Mouse (Mus musculus): ENCODE results near the gene Col4a2. TPM values are rescaled to one million over a fixed set of nuclear protein-coding genes. Genes with fewer than 3 reads are reported as not detected.

The Col4a2 gene
- polyA plus RNA-seq (2012; rRNA removed) = 29.8 and 41.9 TPM in 2 replicates

GRCm38 (mm10) chr8:11312349-11313175 lies at the start of gene Col4a2, which contains the start of gene Col4a1:
TSS of gene Col4a2 (plus strand) at chr8:11312805.
TSS of gene Col4a1 (minus strand) at chr8:11312826.
- no peak for DNase-seq (ENCODE audit: low read depth, low spot score)
- 2% methylated on average over 87 of the region's 87 CpGs for WGBS

DNA sequence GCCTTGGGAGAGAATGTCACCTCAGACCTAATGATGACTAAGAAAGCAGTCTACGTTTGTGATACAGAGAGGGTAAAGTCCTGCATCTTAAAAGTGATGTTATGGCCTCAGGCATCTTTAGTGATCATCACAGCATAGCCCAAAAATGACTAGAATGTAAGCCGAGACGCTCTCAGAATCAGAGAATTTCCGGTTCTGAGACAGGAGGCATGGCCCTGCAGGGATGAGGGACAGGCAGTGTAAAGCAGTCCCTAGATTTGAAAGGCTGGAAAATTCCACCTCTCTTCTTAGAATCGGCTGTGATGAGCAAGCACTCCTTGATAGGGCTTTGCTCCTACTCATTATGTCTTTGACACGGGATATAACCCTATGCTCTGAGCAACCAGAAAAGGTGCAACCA lies 48.8 kb upstream of the Col4a2 start:
- no peak for DNase-seq (ENCODE audit: low read depth, low spot score)
- WGBS = 58% methylated on average over 6 of the region's 6 CpGs

DNA sequence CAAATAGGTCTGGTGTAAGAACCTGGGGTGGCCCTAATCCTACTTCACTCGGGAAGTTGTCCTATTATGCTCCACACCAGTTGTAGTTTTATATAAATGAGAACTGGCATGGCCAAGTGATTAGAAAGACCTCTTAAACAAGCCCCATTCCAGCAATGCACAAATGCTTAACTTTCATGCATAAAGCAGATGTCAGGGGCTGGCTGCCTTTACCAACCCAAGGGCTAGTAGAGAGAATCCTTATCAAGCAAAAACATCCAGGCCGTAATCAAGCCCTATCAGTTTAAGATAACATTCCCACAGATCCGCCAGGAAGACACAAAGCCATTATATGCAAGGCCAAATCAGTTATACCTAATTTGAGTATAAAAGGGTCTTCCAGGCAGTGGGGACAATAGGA lies 46.6 kb upstream of the Col4a2 start:
- WGBS = 73% methylated on average over 3 of the region's 3 CpGs
- no peak for DNase-seq (ENCODE audit: low read depth, low spot score)

DNA sequence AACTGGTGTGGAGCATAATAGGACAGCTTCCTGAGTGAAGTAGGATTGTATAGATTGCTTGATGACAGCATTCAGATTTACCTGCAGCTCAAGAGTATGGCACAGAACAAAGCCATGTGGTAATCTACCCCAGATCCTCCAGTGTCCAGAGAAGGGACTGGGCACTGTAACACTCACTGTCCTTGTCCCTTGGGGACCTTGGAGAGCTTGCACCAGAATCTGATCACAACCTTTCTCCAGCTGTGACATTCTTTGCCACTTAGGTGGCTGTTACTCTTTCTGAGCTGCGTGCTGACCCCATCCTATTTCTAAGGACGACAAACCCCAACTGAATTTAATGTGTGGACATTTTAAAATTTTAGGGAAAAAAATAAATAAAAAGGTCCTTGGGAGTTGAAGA lies 46.1 kb upstream of the Col4a2 start:
- WGBS = 90% methylated on average over 2 of the region's 2 CpGs

DNA sequence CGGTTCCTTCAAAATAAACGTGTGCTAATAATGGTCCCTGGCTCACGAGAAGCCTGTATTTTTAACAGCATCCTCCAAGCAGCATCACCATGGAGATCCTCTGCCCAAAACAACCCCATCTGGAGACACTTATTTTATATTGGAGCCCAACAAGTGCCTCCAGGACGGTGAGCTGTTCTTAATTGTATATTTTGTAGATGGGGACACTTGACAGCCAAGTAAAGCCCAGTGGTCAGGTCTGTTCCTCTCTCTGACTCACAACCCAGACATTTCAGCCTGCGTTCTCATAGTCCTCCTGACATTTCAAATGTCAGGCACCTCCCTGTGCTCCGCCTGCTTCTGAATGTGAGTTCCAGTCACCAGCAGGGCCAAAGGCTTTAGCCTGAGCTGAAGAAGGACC lies 43.9 kb upstream of the Col4a2 start:
- WGBS = 51% methylated on average over 6 of the region's 6 CpGs
- DNase-seq (ENCODE audit: low read depth, low spot score) = no peak

More for the DNA sequence above, 46.1 kb upstream of the Col4a2 start:
- DNase-seq (ENCODE audit: low read depth, low spot score) = no peak

DNA sequence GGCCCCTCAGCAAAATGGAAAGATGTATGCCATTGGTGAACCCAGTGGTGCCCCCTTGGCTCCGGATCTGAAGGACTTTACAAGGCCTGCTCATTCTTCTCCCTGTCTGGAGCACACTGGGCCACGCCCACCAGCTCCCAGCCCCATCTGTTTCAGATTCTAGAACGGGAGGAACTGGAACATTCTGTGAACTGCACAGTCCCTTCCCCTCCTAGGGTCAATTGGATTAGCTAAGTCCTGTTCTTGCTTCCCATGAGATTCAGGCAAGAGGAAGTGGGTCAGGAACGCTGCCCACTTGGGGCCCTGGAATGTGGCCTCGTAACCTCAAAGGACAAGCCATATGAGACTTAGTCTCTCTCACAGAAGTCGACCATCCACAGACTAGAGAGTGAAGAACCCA lies 41.8 kb upstream of the Col4a2 start:
- 49% methylated on average over 6 of the region's 6 CpGs for WGBS
- DNase-seq (ENCODE audit: low read depth, low spot score) = no peak

DNA sequence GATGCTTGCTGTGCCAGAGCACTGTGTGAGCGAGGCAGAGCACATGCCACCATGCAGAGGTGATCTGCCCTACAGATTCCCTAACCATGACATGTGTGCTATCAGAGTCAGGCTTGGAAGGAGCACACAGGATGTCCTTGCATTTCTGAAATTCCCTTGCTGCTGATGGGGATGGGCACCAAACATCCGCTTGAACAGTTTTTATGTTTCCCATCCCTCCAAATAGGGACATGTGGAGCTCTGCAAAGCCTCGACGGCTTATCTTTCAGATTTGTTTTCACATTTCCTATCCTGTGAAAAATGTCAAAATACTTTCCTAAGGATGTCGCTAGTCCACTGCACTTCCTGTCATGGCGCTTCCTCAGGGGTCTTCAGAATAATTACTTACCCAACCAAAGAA lies 40.4 kb upstream of the Col4a2 start:
- DNase-seq (ENCODE audit: low read depth, low spot score) = no peak

GRCm38 (mm10) chr8:11273506-11274158 lies 39.0 kb upstream of the Col4a2 start:
- WGBS = 77% methylated on average over 15 of the region's 15 CpGs
- no peak for DNase-seq (ENCODE audit: low read depth, low spot score)

More for the DNA sequence above, 40.4 kb upstream of the Col4a2 start:
- 77% methylated on average over 6 of the region's 6 CpGs for WGBS

GRCm38 (mm10) chr8:11274415-11274814 lies 38.2 kb upstream of the Col4a2 start:
- DNase-seq (ENCODE audit: low read depth, low spot score) = no peak
- 79% methylated on average over 7 of the region's 7 CpGs for WGBS

DNA sequence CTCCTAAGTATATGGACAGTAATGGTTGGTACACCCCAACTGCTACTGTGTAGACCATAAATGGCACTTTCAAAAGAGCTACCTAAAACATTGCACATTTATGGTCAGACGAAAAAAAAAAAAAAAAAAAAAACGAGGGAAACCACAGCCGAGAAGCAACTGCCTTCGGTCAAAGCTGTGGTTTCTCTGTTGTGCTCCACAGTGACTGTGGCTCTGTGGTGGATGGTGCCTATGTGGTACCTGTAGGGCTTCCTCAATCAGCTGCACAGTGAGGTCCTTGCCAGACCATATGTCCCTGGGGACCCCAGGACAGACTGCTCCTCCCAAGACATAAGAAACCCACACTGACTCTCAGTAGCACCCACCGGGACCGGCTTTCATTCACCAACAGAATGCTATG lies 36.3 kb upstream of the Col4a2 start:
- WGBS = 54% methylated on average over 6 of the region's 6 CpGs
- DNase-seq (ENCODE audit: low read depth, low spot score) = no peak

GRCm38 (mm10) chr8:11277602-11278051 lies 35.0 kb upstream of the Col4a2 start:
- no peak for DNase-seq (ENCODE audit: low read depth, low spot score)
- WGBS = 58% methylated on average over 3 of the region's 3 CpGs

GRCm38 (mm10) chr8:11278101-11278611 lies 34.4 kb upstream of the Col4a2 start:
- DNase-seq (ENCODE audit: low read depth, low spot score) = no peak
- WGBS = 53% methylated on average over 4 of the region's 4 CpGs

- DNase-seq (ENCODE audit: low read depth, low spot score) = no peak
- 37% methylated on average over 20 of the region's 20 CpGs for WGBS
These were observed 33.2 kb upstream of the Col4a2 start for GRCm38 (mm10) chr8:11279296-11279826.

- DNase-seq (ENCODE audit: low read depth, low spot score) = no peak
- 82% methylated on average over 10 of the region's 10 CpGs for WGBS
These were observed 31.8 kb upstream of the Col4a2 start for GRCm38 (mm10) chr8:11280721-11281268.

GRCm38 (mm10) chr8:11282139-11282538 lies 30.5 kb upstream of the Col4a2 start:
- WGBS = 66% methylated on average over 10 of the region's 10 CpGs

DNA sequence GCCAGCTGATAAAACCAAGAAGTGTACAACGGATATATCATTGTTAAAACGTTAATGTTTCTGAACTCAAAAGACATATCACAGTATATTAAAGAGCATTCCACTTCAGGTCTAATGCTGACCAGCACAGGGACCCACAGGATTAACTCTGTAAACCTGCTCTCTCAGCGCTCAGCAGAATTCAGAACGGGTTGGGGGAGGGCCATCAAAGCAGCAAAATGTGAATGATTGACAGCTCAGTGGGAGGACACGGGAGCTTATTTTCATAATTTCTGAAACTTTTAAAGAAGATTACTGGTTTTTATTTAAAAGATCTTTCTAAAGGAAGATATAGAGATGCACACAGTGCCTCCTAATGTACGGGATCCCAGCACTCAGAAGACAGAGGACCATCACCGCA lies 29.9 kb upstream of the Col4a2 start:
- 78% methylated on average over 7 of the region's 7 CpGs for WGBS
- no peak for DNase-seq (ENCODE audit: low read depth, low spot score)

More at GRCm38 (mm10) chr8:11282139-11282538, 30.5 kb upstream of the Col4a2 start:
- no peak for DNase-seq (ENCODE audit: low read depth, low spot score)

DNA sequence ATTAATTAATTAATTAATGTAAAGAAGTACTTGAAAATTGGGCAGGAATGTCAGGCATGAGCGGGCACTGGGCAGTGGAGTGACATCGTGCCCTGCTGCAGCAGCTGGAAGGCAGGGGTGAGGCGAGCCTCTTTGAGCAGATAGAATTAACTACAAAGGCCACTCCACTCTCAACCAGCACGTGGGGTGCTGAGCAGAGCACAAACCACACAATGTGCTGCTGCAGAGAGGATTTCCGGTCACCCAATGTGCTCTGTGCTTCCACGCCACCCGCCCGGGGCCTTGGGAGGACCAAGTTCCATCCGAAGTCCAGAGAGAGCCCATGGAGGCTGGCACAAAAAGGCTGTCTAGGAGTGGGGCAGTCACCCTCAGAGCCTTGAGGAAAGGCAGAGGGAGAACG lies 29.4 kb upstream of the Col4a2 start:
- DNase-seq (ENCODE audit: low read depth, low spot score) = no peak
- 64% methylated on average over 10 of the region's 10 CpGs for WGBS

DNA sequence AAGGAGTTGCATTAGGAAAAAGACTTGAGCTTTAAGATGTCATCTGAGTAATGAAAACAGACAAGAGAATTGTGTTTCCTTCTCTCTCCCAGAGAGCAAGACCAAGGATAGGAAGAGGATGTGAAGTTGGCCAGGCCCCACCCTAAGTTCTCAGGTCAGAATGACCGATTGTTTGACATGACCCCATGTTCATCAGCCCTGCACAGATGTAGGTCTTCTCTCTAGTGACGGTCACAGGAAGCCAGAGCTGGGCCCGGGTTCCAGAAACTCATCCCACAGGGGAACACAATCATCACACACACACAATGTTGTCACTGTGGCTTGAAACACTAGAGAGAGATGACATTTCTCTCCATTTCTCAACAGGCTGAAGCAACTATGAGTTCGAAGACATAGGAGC lies 27.2 kb upstream of the Col4a2 start:
- no peak for DNase-seq (ENCODE audit: low read depth, low spot score)
- WGBS = 68% methylated on average over 4 of the region's 4 CpGs

DNA sequence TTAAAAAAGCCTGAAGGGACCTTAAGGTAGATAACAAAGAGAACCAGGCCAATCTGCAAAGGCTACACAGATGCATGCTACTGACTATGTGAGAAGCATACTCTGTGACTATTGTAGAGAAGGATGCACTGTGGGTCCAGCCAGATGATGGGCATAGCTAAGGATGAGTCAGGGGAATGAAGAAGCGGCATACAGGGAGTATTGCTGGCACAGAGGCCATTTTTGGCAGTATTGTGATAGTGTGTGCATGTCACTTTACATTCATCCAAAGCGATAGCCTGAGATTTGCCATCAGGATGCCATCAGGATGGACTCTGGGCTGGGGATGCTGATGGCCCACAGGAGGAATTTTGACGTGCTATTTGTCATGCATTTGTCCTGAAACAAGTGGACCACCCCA lies 25.5 kb upstream of the Col4a2 start:
- DNase-seq (ENCODE audit: low read depth, low spot score) = no peak
- 66% methylated on average over 3 of the region's 3 CpGs for WGBS

DNA sequence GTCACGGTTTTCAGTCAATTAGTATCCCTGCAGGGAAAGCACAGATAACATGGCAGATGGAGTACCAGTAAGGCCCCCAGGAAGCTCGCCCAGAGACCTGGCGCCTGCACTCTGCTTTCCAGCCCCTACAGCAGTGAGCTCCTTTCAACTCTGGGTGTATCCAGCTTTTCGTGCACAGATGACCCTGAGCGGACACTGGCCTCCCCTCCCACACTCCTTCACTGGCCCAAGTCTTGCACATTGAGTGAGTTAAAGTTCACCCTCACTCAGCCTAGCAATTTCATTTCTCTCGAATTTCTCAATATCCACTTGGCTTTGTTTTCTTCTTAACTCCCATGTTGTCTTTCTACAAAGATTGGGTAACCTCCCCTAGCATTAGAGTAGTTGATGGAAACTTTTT lies 24.3 kb upstream of the Col4a2 start:
- no peak for DNase-seq (ENCODE audit: low read depth, low spot score)
- 68% methylated on average over 6 of the region's 6 CpGs for WGBS

All from large intestine, adult 2 months (tissue).